Mouse (Mus musculus) ES-Bruce4 (cell line): ENCODE data around the gene Olfr721-ps1. TPM values are rescaled to one million over a fixed set of nuclear protein-coding genes. Genes with fewer than 3 reads are reported as not detected.

Experiments used
- H3K27ac ChIP-seq: 2 replicates; pipeline ENCODE4 v1.5.1; 2012; ENCODE audit warnings: low read length, inconsistent platforms; ENCODE audit not compliant: insufficient read depth
- H3K27me3 ChIP-seq: 2 replicates; pipeline ENCODE4 v1.6.1; 2012; ENCODE audit warnings: mild to moderate bottlenecking, low read length, inconsistent platforms; ENCODE audit not compliant: control insufficient read depth, poor library complexity, insufficient read depth, severe bottlenecking
- H3K36me3 ChIP-seq: 2 replicates; pipeline ENCODE4 v1.6.1; 2012; ENCODE audit warnings: inconsistent platforms, mild to moderate bottlenecking, low read length, moderate library complexity; ENCODE audit not compliant: control insufficient read depth, poor library complexity, insufficient read depth, severe bottlenecking
- H3K4me1 ChIP-seq: one replicate; pipeline ENCODE4 v1.8.1; 2011; ENCODE audit warnings: low read length; ENCODE audit not compliant: control insufficient read depth, insufficient read depth
- H3K4me3 ChIP-seq: 2 replicates; pipeline ENCODE4 v1.5.1; 2011; ENCODE audit warnings: low read depth, mild to moderate bottlenecking, low read length
- H3K9ac ChIP-seq: 2 replicates; pipeline ENCODE4 v1.6.1; 2012; ENCODE audit warnings: low read depth, mild to moderate bottlenecking, inconsistent platforms; ENCODE audit not compliant: poor library complexity, severe bottlenecking
- H3K9me3 ChIP-seq: replicated peaks from 2 replicates; pipeline ENCODE4 v1.6.1; 2012; ENCODE audit warnings: mild to moderate bottlenecking, low read length, inconsistent platforms; ENCODE audit not compliant: control insufficient read depth, poor library complexity, insufficient read depth, severe bottlenecking
- CTCF ChIP-seq: IDR thresholded peaks from one replicate; pipeline ENCODE4 v1.8.1; 2011; ENCODE audit warnings: low read depth, low read length
- EP300 ChIP-seq: IDR thresholded peaks from 2 replicates; pipeline ENCODE4 v1.6.1; 2011; ENCODE audit warnings: low read depth, low read length; ENCODE audit not compliant: insufficient read depth
- POLR2A ChIP-seq: IDR thresholded peaks from one replicate; pipeline ENCODE4 v1.8.1; 2011; ENCODE audit warnings: low read length; ENCODE audit not compliant: insufficient read depth
- polyA plus RNA-seq: library from polyadenylated mRNA; stranded (reverse); fragments of >200 nt; gene quantifications from 2 replicates; pipeline ENCODE4 v1.2.4, GENCODE M21; 2011; ENCODE audit warnings: low read depth; ENCODE audit not compliant: missing spikeins, insufficient read depth, insufficient read length

The Olfr721-ps1 gene
- polyA plus RNA-seq, 1 experiment = not detected

DNA sequence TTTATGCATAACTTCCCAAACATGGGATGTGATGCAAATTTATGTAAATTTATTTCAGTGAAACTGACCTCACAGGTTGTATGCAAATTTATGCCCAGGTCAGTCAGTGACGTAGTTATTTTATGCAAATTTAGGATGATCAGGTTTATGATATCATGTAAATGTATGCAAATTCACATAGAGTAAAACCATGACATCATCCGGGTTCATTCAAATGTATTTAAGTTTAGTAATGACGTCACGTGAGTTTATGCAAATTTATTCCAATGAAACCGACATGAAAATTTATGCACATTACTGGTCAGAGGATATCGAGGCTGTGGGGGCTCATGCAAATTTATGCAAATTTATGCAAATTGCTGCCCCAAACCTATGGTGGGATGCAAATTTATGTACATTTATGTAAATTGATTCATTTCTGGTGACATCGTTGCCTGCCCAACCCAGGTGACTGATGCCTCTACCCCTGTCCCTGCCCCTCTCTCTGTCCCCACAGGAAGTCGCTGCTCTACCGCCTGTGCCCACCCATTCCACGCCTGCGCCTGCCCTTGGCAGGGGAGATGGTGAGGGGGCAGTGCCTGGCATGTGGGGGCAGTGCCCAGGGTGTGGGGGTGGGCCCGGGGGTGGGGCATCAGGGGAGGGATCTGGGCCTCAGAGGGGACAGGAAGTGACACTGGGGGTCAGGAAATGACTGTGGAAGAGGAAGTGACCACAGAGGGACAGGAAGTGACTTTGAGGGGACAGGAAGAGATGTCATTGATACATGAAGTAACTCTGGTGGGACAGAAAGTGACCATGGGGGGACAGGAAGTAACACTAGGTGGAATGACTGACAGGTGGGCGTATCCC is 46.4 kb upstream of the Olfr721-ps1 start:
- peaks cover 40% of the 10 kb centered on the region for H3K9me3 ChIP-seq
- H3K9ac ChIP-seq = no peak overlapping the region
- H3K4me1 ChIP-seq = no peaks in the 10 kb centered on the region
- H3K4me3 ChIP-seq = no peak overlapping the region
- H3K27me3 ChIP-seq = no peaks in the 10 kb centered on the region
- no peaks in the 10 kb centered on the region for H3K36me3 ChIP-seq
- TF ChIP-seq CTCF (no peak), EP300 (no peak), POLR2A (no peak)
- no peak overlapping the region for H3K27ac ChIP-seq

DNA sequence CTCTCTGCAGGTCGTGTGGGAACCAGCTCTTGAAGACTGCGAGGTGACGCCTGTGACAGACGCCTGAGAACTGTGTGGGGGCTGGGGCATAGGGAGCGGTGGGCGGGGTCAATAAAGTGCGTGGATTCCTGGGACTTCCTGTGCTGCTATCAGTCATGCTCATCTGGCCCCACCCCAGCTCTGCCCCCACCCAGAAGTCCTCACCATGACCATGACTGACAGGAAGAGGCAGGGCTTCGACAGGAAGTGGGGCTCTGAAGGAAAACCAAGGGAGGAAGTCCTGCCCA is 45.8 kb upstream of the Olfr721-ps1 start:
- no peaks in the 10 kb centered on the region for H3K4me1 ChIP-seq
- H3K9me3 ChIP-seq = peaks cover 38% of the 10 kb centered on the region

DNA sequence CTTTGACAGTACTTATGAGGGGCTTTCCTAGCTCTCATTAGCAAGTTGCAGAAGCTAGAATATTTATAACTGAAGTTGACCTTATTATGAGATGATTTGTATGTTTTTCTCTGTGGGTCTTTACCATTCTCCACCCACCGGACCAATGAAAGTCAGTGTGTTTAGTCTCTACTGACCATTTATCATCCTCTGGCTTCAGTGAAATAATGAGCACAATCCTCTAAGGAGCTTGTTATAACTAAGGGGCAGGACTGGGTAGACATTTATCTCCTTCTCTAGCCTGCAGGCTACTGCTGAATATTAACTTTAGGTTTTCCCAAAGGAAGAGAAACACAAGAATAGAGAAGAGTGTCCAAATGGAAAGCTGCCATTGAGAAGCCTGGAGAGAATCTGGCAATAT is 5.6 kb upstream of the Olfr721-ps1 start:
- no peak overlapping the region for H3K9ac ChIP-seq
- no peak overlapping the region for H3K27ac ChIP-seq
- H3K4me1 ChIP-seq = no peaks in the 10 kb centered on the region
- TF ChIP-seq POLR2A (no peak), CTCF (no peak), EP300 (no peak)
- H3K36me3 ChIP-seq = no peaks in the 10 kb centered on the region
- H3K9me3 ChIP-seq = no peaks in the 10 kb centered on the region; the same call in 1 of the 2 replicates
- no peaks in the 10 kb centered on the region for H3K27me3 ChIP-seq
- no peak overlapping the region for H3K4me3 ChIP-seq

More for the DNA sequence above, 45.8 kb upstream of the Olfr721-ps1 start:
- no peak overlapping the region for H3K9ac ChIP-seq
- H3K27me3 ChIP-seq = no peaks in the 10 kb centered on the region
- no peak for TF ChIP-seq POLR2A
- TF ChIP-seq EP300 = no peak
- TF ChIP-seq CTCF = no peak
- no peak overlapping the region for H3K27ac ChIP-seq
- no peaks in the 10 kb centered on the region for H3K36me3 ChIP-seq
- no peak overlapping the region for H3K4me3 ChIP-seq

DNA sequence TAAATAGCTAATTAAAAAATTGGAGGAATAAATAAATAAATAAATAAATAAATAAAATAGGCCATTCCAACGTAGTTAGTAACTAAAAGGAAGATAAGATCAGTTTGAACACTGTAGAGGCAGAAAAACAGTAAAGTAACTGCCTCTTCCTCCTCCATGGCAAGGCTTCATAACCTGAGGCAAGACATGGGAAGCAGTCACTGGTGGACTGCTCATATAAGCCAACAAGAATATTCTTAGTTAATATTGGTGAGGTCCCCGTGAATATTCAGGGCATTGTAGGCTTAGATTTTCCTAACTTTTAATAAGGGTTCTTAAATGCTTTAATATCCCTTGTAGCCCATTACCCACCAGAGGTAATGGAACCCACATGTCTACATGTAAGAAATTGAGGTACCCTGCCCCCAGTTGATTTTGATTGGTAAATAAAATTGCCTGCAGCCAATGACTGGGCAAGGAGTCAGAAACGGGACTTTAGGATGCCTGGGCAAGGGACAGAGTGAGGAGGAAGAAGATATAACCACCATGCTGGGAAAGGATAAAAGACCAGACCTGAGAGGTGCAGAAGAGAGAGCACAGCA is 35.1 kb downstream of the Olfr721-ps1 start:
- H3K27me3 ChIP-seq = no peaks in the 10 kb centered on the region; the same call in 1 of the 2 replicates
- no peaks in the 10 kb centered on the region for H3K9me3 ChIP-seq
- no peak overlapping the region for H3K27ac ChIP-seq
- no peak overlapping the region for H3K9ac ChIP-seq
- H3K4me3 ChIP-seq = no peak overlapping the region
- no peaks in the 10 kb centered on the region for H3K4me1 ChIP-seq
- TF ChIP-seq CTCF (no peak), EP300 (no peak), POLR2A (no peak)
- H3K36me3 ChIP-seq = no peaks in the 10 kb centered on the region

Other genes with a start within 250 kb of the Olfr721-ps1 start
- not detected in 2 replicates for gene Olfr720, start 214.5 kb upstream of the Olfr721-ps1 start, polyA plus RNA-seq
- gene Olfr31, start 78.5 kb upstream of the Olfr721-ps1 start, polyA plus RNA-seq = 0.21 TPM in 1 of 2 replicates, not detected in the other
- 7.0 and 11.8 TPM in 2 replicates for gene Il3ra, start 55.0 kb upstream of the Olfr721-ps1 start, polyA plus RNA-seq